Mouse (Mus musculus): ENCODE data around the gene Kank3. TPM values are rescaled to one million over a fixed set of nuclear protein-coding genes. Genes with fewer than 3 reads are reported as not detected.
"Not testable (repeated sequence)": the region's sequence is repeated elsewhere in the genome, so short reads cannot be mapped to it uniquely, and the experiment has no call there.

The Kank3 gene
- polyA plus RNA-seq, 1 experiment from 2014 or later, result 44.7 TPM

GRCm38 (mm10) chr17:33815399-33815798 is 5.1 kb downstream of the Kank3 start:
- no peaks in the 10 kb centered on the region for H3K9me3 ChIP-seq (ENCODE audit: control insufficient read depth, low read length)
- H3K9ac ChIP-seq, result no peak overlapping the region
- WGBS, result 94% methylated on average over 5 of the region's 6 CpGs
- H3K4me1 ChIP-seq (replicated peaks; ENCODE audit: control insufficient read depth, insufficient read depth, low read length), result peaks cover 16% of the 10 kb centered on the region
- H3K4me3 ChIP-seq (replicated peaks; ENCODE audit: low read length), result no peak overlapping the region
- ATAC-seq (ENCODE audit: low FRiP score) (no peak), DNase-seq (ENCODE audit: low spot score) (no peak)
- H3K27ac ChIP-seq, result no peak overlapping the region
- H3K4me2 ChIP-seq (replicated peaks), result no peak overlapping the region
- peaks cover 18% of the 10 kb centered on the region for H3K36me3 ChIP-seq (replicated peaks; ENCODE audit: control insufficient read depth, insufficient read depth)
- peaks cover 4% of the 10 kb centered on the region; the same call in 1 of the 2 replicates for H3K27me3 ChIP-seq (ENCODE audit: control insufficient read depth, insufficient read depth, low read length)

DNA sequence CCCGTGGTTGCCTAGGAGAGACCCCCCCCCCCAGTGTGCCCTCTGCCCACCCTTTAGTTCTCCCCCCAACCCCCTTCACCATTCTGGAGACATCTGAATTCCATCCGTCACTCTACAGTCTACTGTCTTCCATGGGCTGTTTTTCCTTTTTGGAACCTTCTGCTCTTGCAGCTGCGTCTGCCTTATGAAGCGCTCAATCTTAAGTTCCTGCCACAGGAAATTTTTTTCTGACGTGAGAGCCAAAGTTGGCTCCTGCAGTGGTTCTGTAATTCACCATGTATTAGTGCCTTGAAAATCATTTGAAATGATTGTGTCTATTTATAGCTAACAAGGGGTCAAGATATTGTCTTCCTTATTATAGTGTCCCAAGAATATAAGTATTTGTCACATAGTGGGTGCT is 6.3 kb downstream of the Kank3 start:
- DNase-seq (ENCODE audit: low spot score) (no peak), ATAC-seq (ENCODE audit: low FRiP score) (no peak)
- Histone ChIP-seq H3K27me3 (ENCODE audit: control insufficient read depth, insufficient read depth, low read length) (no peaks in the 10 kb centered on the region), H3K9ac (peak overlapping the region; percentile 85), H3K36me3 (replicated peaks; ENCODE audit: control insufficient read depth, insufficient read depth) (peaks cover 30% of the 10 kb centered on the region), H3K4me2 (replicated peaks) (peak overlapping the region; percentile 96), H3K4me3 (replicated peaks; ENCODE audit: low read length) (peak overlapping the region; percentile 56), H3K9me3 (ENCODE audit: control insufficient read depth, low read length) (no peaks in the 10 kb centered on the region), H3K4me1 (replicated peaks; ENCODE audit: control insufficient read depth, insufficient read depth, low read length) (peaks cover 9% of the 10 kb centered on the region), H3K27ac (no peak overlapping the region)
- WGBS, result 69% methylated on average over 5 of the region's 5 CpGs

DNA sequence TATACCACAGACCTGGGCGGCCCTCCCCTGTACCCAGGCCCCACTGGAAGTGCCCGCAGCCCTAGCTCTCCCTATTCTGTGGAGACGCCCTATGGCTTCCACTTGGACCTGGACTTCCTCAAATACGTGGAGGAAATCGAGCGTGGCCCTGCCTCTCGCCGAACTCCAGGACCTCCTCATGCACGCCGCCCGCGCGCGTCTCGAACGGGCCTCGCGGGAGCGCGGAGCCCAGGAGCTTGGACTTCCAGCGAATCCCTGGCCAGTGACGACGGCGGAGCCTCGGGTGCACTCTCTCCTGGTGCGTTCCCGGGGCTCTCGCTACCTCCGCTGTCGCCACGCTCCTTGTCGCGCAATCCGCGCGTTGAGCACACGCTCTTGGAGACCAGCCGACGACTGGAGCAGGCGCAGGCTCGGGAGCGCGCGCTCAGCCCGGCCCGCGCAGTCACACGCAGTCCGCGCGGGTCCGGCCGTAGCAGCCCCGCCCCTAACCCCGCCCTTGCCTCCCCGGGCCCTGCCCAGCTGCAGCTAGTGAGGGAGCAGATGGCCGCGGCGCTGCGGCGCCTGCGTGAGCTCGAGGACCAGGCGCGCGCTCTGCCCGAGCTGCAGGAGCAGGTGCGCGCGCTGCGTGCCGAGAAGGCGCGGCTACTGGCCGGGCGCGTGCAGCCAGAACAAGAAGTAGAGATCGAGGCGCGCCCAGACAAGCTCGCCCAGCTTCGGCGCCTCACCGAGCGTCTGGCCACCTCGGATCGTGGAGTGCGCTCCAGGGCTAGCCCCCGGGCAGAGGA is 7.1 kb downstream of the Kank3 start:
- ATAC-seq (ENCODE audit: low FRiP score), result peak; percentile 97

GRCm38 (mm10) chr17:33817969-33818643 is 7.8 kb downstream of the Kank3 start:
- DNase-seq (ENCODE audit: low spot score) (peak; percentile 28), ATAC-seq (ENCODE audit: low FRiP score) (peak; percentile 54; the same call in 1 of the 2 replicates)
- 15% methylated on average over 33 of the region's 33 CpGs for WGBS
- peaks cover 44% of the 10 kb centered on the region for H3K36me3 ChIP-seq (replicated peaks; ENCODE audit: control insufficient read depth, insufficient read depth)
- no peaks in the 10 kb centered on the region for H3K27me3 ChIP-seq (ENCODE audit: control insufficient read depth, insufficient read depth, low read length)
- H3K9ac ChIP-seq, result peak overlapping the region; percentile 85
- peak overlapping the region; percentile 96 for H3K4me2 ChIP-seq (replicated peaks)
- H3K27ac ChIP-seq, result peak overlapping the region; percentile 86
- H3K9me3 ChIP-seq (ENCODE audit: control insufficient read depth, low read length), result no peaks in the 10 kb centered on the region
- H3K4me1 ChIP-seq (replicated peaks; ENCODE audit: control insufficient read depth, insufficient read depth, low read length), result peaks cover 17% of the 10 kb centered on the region
- peak overlapping the region; percentile 56 for H3K4me3 ChIP-seq (replicated peaks; ENCODE audit: low read length)

More for the DNA sequence above, 7.1 kb downstream of the Kank3 start:
- H3K4me3 ChIP-seq (replicated peaks; ENCODE audit: low read length), result peak overlapping the region; percentile 56
- peaks cover 12% of the 10 kb centered on the region for H3K4me1 ChIP-seq (replicated peaks; ENCODE audit: control insufficient read depth, insufficient read depth, low read length)
- H3K9me3 ChIP-seq (ENCODE audit: control insufficient read depth, low read length), result no peaks in the 10 kb centered on the region
- peak; percentile 94 for DNase-seq (ENCODE audit: low spot score)
- H3K9ac ChIP-seq, result peak overlapping the region; percentile 85
- H3K36me3 ChIP-seq (replicated peaks; ENCODE audit: control insufficient read depth, insufficient read depth), result peaks cover 38% of the 10 kb centered on the region
- WGBS, result 1% methylated on average over 87 of the region's 89 CpGs
- no peaks in the 10 kb centered on the region for H3K27me3 ChIP-seq (ENCODE audit: control insufficient read depth, insufficient read depth, low read length)
- peak overlapping the region; percentile 96 for H3K4me2 ChIP-seq (replicated peaks)
- H3K27ac ChIP-seq, result peak overlapping the region; percentile 86

DNA sequence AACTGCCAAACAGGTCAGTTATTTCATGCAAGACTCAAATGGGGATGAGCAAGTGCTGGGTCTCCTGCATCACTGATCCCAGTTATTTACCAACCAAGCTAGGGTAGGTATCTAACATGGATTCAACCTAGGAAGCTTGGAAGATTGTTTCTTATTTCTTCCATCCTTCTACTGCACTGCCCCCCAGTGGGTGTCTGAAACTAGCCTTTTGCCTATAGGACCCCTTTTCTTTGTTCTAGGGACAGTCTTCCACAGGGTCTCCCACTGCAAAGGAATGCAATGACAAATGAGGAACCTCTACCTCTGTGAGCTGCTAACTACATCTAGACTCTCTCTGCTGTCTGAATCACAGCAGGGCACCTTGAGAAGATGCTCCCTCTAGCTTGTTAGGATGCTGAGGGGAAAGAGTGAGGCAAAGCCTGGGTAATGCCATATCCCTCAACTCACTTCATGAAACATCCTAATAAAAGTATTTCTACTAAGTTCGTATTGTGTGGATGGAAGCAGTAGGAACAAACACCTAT is 12.2 kb downstream of the Kank3 start:
- no peak for ATAC-seq (ENCODE audit: low FRiP score)
- H3K9me3 ChIP-seq (ENCODE audit: control insufficient read depth, low read length), result no peaks in the 10 kb centered on the region
- DNase-seq (ENCODE audit: low spot score), result no peak
- peaks cover 33% of the 10 kb centered on the region for H3K4me1 ChIP-seq (replicated peaks; ENCODE audit: control insufficient read depth, insufficient read depth, low read length)
- no peaks in the 10 kb centered on the region for H3K27me3 ChIP-seq (ENCODE audit: control insufficient read depth, insufficient read depth, low read length)
- no peak overlapping the region for H3K4me3 ChIP-seq (replicated peaks; ENCODE audit: low read length)
- H3K9ac ChIP-seq, result peak overlapping the region; percentile 83; the same call in 1 of the 2 replicates
- H3K27ac ChIP-seq, result no peak overlapping the region
- H3K4me2 ChIP-seq (replicated peaks), result peak overlapping the region; percentile 75
- H3K36me3 ChIP-seq (replicated peaks; ENCODE audit: control insufficient read depth, insufficient read depth), result peaks cover 44% of the 10 kb centered on the region
- 81% methylated on average over 1 of the region's 1 CpGs for WGBS

- not testable (repeated sequence) for H3K27me3 ChIP-seq (ENCODE audit: control insufficient read depth, insufficient read depth, low read length); H3K27ac ChIP-seq; DNase-seq (ENCODE audit: low spot score); ATAC-seq (ENCODE audit: low FRiP score); H3K9me3 ChIP-seq (ENCODE audit: control insufficient read depth, low read length)
- peak overlapping the region; percentile 75 for H3K4me2 ChIP-seq (replicated peaks)
- peaks cover 29% of the 10 kb centered on the region for H3K4me1 ChIP-seq (replicated peaks; ENCODE audit: control insufficient read depth, insufficient read depth, low read length)
- 83% methylated on average over 8 of the region's 8 CpGs for WGBS
- peak overlapping the region; percentile 83 for H3K9ac ChIP-seq
- peak overlapping the region; percentile 68 for H3K4me3 ChIP-seq (replicated peaks; ENCODE audit: low read length)
- peaks cover 49% of the 10 kb centered on the region for H3K36me3 ChIP-seq (replicated peaks; ENCODE audit: control insufficient read depth, insufficient read depth)
Observed at GRCm38 (mm10) chr17:33823171-33823570, 12.9 kb downstream of the Kank3 start.

DNA sequence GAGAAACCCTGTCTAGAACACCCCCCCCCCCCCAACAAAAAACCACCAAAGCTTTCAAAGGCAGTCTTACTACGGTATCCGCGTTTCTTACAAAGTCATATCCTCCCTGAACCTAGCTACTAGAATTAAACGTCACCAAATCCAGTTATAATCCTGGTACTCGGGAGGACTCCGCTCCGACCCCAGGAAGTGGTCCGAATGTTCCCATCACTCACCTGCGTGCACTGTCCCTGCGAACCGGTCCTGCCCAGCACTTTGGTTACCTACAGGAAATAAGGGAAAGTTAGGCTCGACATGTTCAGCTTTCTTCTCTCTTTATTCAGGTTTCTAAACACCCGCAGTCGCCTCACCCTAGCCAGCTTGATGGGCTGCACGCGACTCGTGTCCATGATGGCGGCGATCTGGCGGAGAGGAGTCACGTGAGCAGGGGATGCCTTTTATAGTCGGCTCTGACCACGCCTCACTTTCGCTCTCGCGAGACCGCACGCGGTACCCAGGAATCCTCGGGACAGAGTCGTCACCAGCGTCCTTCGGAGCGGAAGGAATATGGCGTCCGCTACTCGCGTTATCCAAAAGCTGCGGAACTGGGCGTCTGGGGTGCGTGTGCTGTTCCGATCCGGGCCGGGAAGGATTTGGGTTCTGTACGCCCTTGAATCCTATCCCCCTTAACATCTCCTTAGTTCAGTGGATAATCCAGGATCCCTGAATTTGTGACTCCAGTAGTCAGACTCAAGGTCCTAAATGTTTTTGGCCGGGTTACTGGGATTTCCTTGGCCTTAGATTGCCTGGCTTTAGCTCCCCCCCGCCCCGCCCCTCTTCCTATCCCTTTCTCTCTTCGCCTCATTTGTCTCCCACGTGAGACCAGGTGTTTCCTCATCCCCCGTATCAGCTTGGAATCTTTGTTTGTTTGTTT is 14.0 kb downstream of the Kank3 start, which contains the start of the genes Rps28 and Ndufa7:
Rps28 (minus strand) TSS at position 479 of the 913 bp plus-strand sequence.
Ndufa7 (plus strand) TSS at position 489 of the 913 bp plus-strand sequence.
- Histone ChIP-seq H3K9ac (peak within 1 kb of the TSS; percentile 83), H3K27ac (peak within 1 kb of the TSS; percentile 86), H3K9me3 (ENCODE audit: control insufficient read depth, low read length) (no peaks in the 10 kb centered on the region), H3K27me3 (ENCODE audit: control insufficient read depth, insufficient read depth, low read length) (no peaks in the 10 kb centered on the region), H3K4me1 (replicated peaks; ENCODE audit: control insufficient read depth, insufficient read depth, low read length) (peaks cover 23% of the 10 kb centered on the region), H3K4me2 (replicated peaks) (peak within 1 kb of the TSS; percentile 75), H3K36me3 (replicated peaks; ENCODE audit: control insufficient read depth, insufficient read depth) (peaks cover 53% of the 10 kb centered on the region), H3K4me3 (replicated peaks; ENCODE audit: low read length) (peak within 1 kb of the TSS; percentile 68)
- DNase-seq (ENCODE audit: low spot score) (peak; percentile 99), ATAC-seq (ENCODE audit: low FRiP score) (peak; percentile 95)
- WGBS, result under 1% methylated on average over 51 of the region's 51 CpGs

DNA sequence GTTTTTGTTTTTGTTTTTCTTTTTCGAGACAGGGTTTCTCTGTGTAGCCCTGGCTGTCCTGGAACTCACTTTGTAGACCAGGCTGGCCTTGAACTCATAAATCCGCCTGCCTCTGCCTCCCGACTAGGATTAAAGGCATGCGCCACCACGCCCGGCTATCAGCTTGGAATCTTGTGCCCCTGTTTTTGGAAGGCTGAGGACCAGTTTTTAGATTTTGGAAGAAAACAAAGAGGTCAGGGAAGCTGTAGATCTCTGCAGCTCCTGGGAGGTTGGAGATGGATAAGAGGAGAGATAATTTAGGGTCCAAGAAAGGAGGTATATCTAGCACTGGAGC is 14.6 kb downstream of the Kank3 start:
- DNase-seq (ENCODE audit: low spot score); H3K9me3 ChIP-seq (ENCODE audit: control insufficient read depth, low read length); H3K27me3 ChIP-seq (ENCODE audit: control insufficient read depth, insufficient read depth, low read length); ATAC-seq (ENCODE audit: low FRiP score): not testable (repeated sequence)
- WGBS, result 10% methylated on average over 6 of the region's 6 CpGs
- Histone ChIP-seq H3K36me3 (replicated peaks; ENCODE audit: control insufficient read depth, insufficient read depth) (peaks cover 53% of the 10 kb centered on the region), H3K4me1 (replicated peaks; ENCODE audit: control insufficient read depth, insufficient read depth, low read length) (peaks cover 23% of the 10 kb centered on the region), H3K27ac (peak overlapping the region; percentile 86), H3K4me2 (replicated peaks) (peak overlapping the region; percentile 70), H3K9ac (peak overlapping the region; percentile 83), H3K4me3 (replicated peaks; ENCODE audit: low read length) (peak overlapping the region; percentile 68)

Measured in hindbrain, embryonic 14.5 days (tissue).